Mouse (Mus musculus) MEL (cell line): ENCODE results near the gene Nlrx1. TPM values are rescaled to one million over a fixed set of nuclear protein-coding genes. Genes with fewer than 3 reads are reported as not detected.
"Not testable (repeated sequence)": the region's sequence is repeated elsewhere in the genome, so short reads cannot be mapped to it uniquely, and the experiment has no call there.

Experiments
- DNase-seq: peaks from one replicate; pipeline ENCODE4 v3.0.0; 2011; ENCODE audit warnings: low read depth, low spot score
- H3K27ac ChIP-seq: 2 replicates; pipeline ENCODE4 v1.5.1; 2012; ENCODE audit warnings: low read depth, mild to moderate bottlenecking, control low read depth, low read length, moderate library complexity; ENCODE audit not compliant: control insufficient read depth
- H3K27me3 ChIP-seq, 2 experiments: fragments of 150-350 bp in 1 of 2; sonication (generic) in 1 of 2; 2 replicates each; pipeline ENCODE4 v1.6.1; 2012; ENCODE audit warnings: low read length in 2 of 2, mild to moderate bottlenecking in 2 of 2, improper control_type of control experiment in 1 of 2, moderate library complexity in 1 of 2; ENCODE audit not compliant: insufficient read depth in 2 of 2, control insufficient read depth in 1 of 2
- H3K36me3 ChIP-seq, 2 experiments: 2 replicates each; pipeline ENCODE4 v1.6.1; 2012 to 2014; ENCODE audit warnings: low read length in 2 of 2, improper control_type of control experiment in 1 of 2, inconsistent platforms in 1 of 2, mild to moderate bottlenecking in 1 of 2; ENCODE audit not compliant: insufficient read depth in 2 of 2, control insufficient read depth in 1 of 2
- H3K4me1 ChIP-seq, 2 experiments: fragments of 150-350 bp in 1 of 2; sonication (generic) in 1 of 2; 2 replicates each; pipeline ENCODE4 v1.6.1; 2012; ENCODE audit warnings: low read length in 2 of 2, improper control_type of control experiment in 1 of 2, mild to moderate bottlenecking in 1 of 2; ENCODE audit not compliant: insufficient read depth in 2 of 2, control insufficient read depth in 1 of 2
- H3K4me3 ChIP-seq, 2 experiments: fragments of 150-350 bp in 1 of 2; sonication (generic) in 1 of 2; 2 replicates each; pipeline ENCODE4 v1.5.1; 2012; ENCODE audit warnings: low read depth in 2 of 2, low read length in 2 of 2, mild to moderate bottlenecking in 2 of 2, moderate library complexity in 2 of 2, control low read depth in 1 of 2, improper control_type of control experiment in 1 of 2; ENCODE audit not compliant: control insufficient read depth in 1 of 2, insufficient read depth in 1 of 2
- H3K79me2 ChIP-seq: 2 replicates; pipeline ENCODE4 v1.6.1; 2012; ENCODE audit warnings: mild to moderate bottlenecking, low read length, moderate library complexity; ENCODE audit not compliant: control insufficient read depth, poor library complexity, insufficient read depth
- H3K9ac ChIP-seq: 2 replicates; pipeline ENCODE4 v1.6.1; 2012; ENCODE audit warnings: low read depth, mild to moderate bottlenecking, control low read depth, low read length, moderate library complexity; ENCODE audit not compliant: control insufficient read depth, poor library complexity, severe bottlenecking
- H3K9me3 ChIP-seq: fragments of 150-350 bp; sonication (generic); replicated peaks from 2 replicates; pipeline ENCODE4 v1.6.1; 2012; ENCODE audit warnings: mild to moderate bottlenecking, low read length, improper control_type of control experiment, moderate library complexity; ENCODE audit not compliant: insufficient read depth
- CTCF ChIP-seq, 3 experiments: IDR thresholded peaks in 2 of 3; conservative IDR thresholded peaks in 1 of 3; 2 replicates each; pipeline ENCODE4 v1.5.1; 2011 to 2012; ENCODE audit warnings: low read length in 3 of 3, low read depth in 2 of 3, mild to moderate bottlenecking in 2 of 3, improper control_type of control experiment in 1 of 3, inconsistent platforms in 1 of 3, mixed read lengths in 1 of 3, moderate library complexity in 1 of 3; ENCODE audit not compliant: control insufficient read depth in 1 of 3, insufficient read depth in 1 of 3, poor library complexity in 1 of 3, severe bottlenecking in 1 of 3
- ETS1 ChIP-seq: IDR thresholded peaks from 2 replicates; pipeline ENCODE4 v1.6.1; 2012; ENCODE audit warnings: low read depth, mild to moderate bottlenecking, inconsistent platforms, low read length, improper control_type of control experiment, moderate library complexity
- GABPA ChIP-seq: IDR thresholded peaks from 2 replicates; pipeline ENCODE4 v1.6.1; 2012; ENCODE audit warnings: low read depth, mild to moderate bottlenecking, inconsistent platforms, low read length, improper control_type of control experiment, moderate library complexity
- HCFC1 ChIP-seq: IDR thresholded peaks from 2 replicates; pipeline ENCODE4 v1.6.1; 2012; ENCODE audit warnings: low read depth, mild to moderate bottlenecking, inconsistent platforms, low read length, improper control_type of control experiment, moderate library complexity
- KAT2A ChIP-seq: conservative IDR thresholded peaks from 2 replicates; pipeline ENCODE4 v1.6.1; 2012; ENCODE audit warnings: low read depth, low read length, improper control_type of control experiment, inconsistent platforms
- MAX ChIP-seq: IDR thresholded peaks from 2 replicates; pipeline ENCODE4 v1.6.1; 2011; ENCODE audit warnings: low read length, improper control_type of control experiment
- MXI1 ChIP-seq: IDR thresholded peaks from 2 replicates; pipeline ENCODE4 v1.6.1; 2011; ENCODE audit warnings: mild to moderate bottlenecking, low read depth, low read length, improper control_type of control experiment
- MYB ChIP-seq: IDR thresholded peaks from 2 replicates; pipeline ENCODE4 v1.6.1; 2011; ENCODE audit warnings: mild to moderate bottlenecking, low read depth, low read length, improper control_type of control experiment
- MYC ChIP-seq: IDR thresholded peaks from 2 replicates; pipeline ENCODE4 v1.6.1; 2011; ENCODE audit warnings: low read depth, mild to moderate bottlenecking, low read length, improper control_type of control experiment, moderate library complexity
- POLR2A ChIP-seq, 2 experiments: IDR thresholded peaks; 2 replicates each; pipeline ENCODE4 v1.6.1; 2011 to 2012; ENCODE audit warnings: low read length in 2 of 2, mild to moderate bottlenecking in 2 of 2, control low read depth in 1 of 2, improper control_type of control experiment in 1 of 2, low read depth in 1 of 2, moderate library complexity in 1 of 2; ENCODE audit not compliant: control insufficient read depth in 1 of 2, insufficient read depth in 1 of 2, poor library complexity in 1 of 2
- POLR2AphosphoS2 ChIP-seq: IDR thresholded peaks from 2 replicates; pipeline ENCODE4 v1.6.1; 2011; ENCODE audit warnings: low read length, improper control_type of control experiment
- RAD21 ChIP-seq: IDR thresholded peaks from 2 replicates; pipeline ENCODE4 v1.6.1; 2011; ENCODE audit warnings: mild to moderate bottlenecking, low read depth, low read length, improper control_type of control experiment
- RCOR1 ChIP-seq: IDR thresholded peaks from 2 replicates; pipeline ENCODE4 v1.6.1; 2012; ENCODE audit warnings: low read depth, mild to moderate bottlenecking, inconsistent platforms, low read length, improper control_type of control experiment
- SIN3A ChIP-seq: IDR thresholded peaks from 2 replicates; pipeline ENCODE4 v1.6.1; 2012; ENCODE audit warnings: low read length, improper control_type of control experiment, inconsistent platforms
- SMC3 ChIP-seq: IDR thresholded peaks from 2 replicates; pipeline ENCODE4 v1.6.1; 2011; ENCODE audit warnings: low read depth, low read length, improper control_type of control experiment
- TAL1 ChIP-seq: IDR thresholded peaks from 2 replicates; pipeline ENCODE4 v1.6.1; 2012; ENCODE audit warnings: mild to moderate bottlenecking, inconsistent platforms, low read length, moderate library complexity, mixed read lengths
- TCF12 ChIP-seq: IDR thresholded peaks from 2 replicates; pipeline ENCODE4 v1.6.1; 2014; ENCODE audit warnings: low read depth, mild to moderate bottlenecking, inconsistent platforms, low read length, improper control_type of control experiment, moderate library complexity
- UBTF ChIP-seq: IDR thresholded peaks from 2 replicates; pipeline ENCODE4 v1.6.1; 2012; ENCODE audit warnings: low read depth, mild to moderate bottlenecking, inconsistent platforms, low read length, improper control_type of control experiment, moderate library complexity, borderline replicate concordance; ENCODE audit not compliant: insufficient read depth
- USF1 ChIP-seq: IDR thresholded peaks from 2 replicates; pipeline ENCODE4 v1.6.1; 2014; ENCODE audit warnings: low read depth, mild to moderate bottlenecking, inconsistent platforms, low read length, improper control_type of control experiment, moderate library complexity
- ZC3H11A ChIP-seq: IDR thresholded peaks from 2 replicates; pipeline ENCODE4 v1.6.1; 2012; ENCODE audit warnings: low read depth, mild to moderate bottlenecking, inconsistent platforms, low read length, improper control_type of control experiment
- ZMIZ1 ChIP-seq: IDR thresholded peaks from 2 replicates; pipeline ENCODE4 v1.6.1; 2012; ENCODE audit warnings: low read depth, mild to moderate bottlenecking, inconsistent platforms, low read length, improper control_type of control experiment, moderate library complexity
- ZNF384 ChIP-seq: IDR thresholded peaks from 2 replicates; pipeline ENCODE4 v1.6.1; 2012; ENCODE audit warnings: low read depth, mild to moderate bottlenecking, inconsistent platforms, low read length, improper control_type of control experiment
- polyA plus RNA-seq, 2 experiments: library from polyadenylated mRNA; stranded (reverse) in 1 of 2; unstranded in 1 of 2; fragments of >175 nt in 1 of 2; fragments of >200 nt in 1 of 2; gene quantifications; 2 replicates each; pipeline versions ENCODE4 v1.2.1 to v1.2.4; 2012; ENCODE audit warnings: low replicate concordance in 2 of 2, low read depth in 1 of 2; ENCODE audit not compliant: insufficient read length in 2 of 2, insufficient read depth in 1 of 2, missing spikeins in 1 of 2
- total RNA-seq: library from RNA; depleted of rRNA; stranded (reverse); fragments of 300-350 nt; gene quantifications from 2 replicates; pipeline ENCODE4 v1.2.3, GENCODE M21; 2012

Nlrx1 gene
- total and polyA plus RNA-seq, 3 experiments, result 1.2 to 7.0 TPM; not detected in 1

DNA sequence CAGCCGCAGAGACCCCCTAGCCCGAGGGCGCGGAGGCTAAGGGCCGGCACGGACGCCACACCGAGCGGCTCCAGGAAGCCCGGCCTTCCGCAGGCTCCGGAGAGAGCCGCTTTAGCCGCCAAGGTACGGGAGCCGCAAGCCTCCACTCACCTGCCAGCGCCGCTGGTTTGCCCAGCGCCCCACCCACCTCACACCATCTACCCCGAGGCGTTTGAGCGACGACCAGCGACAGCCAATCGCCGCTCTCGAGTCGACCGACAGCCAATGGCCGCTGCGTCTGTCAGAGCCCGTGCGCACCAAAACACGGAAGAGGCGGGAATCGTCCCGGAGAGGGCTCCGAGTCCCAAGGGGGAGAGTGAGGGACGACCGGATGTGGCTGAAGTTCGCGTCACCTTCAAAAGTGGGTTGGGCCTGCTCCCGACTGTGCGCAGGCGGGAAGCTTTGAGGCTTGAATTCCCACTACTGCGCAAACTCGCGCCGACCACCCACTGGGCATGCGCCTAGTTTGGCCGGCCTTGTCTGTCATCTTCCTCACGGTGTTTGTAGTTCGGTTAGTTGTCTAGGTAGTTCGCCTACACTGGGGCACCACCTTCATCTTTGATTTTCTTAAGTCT is 37.2 kb upstream of the Nlrx1 start, which contains the start of gene Hinfp (continued):
- TF ChIP-seq RCOR1, result peak; percentile 24; the same call in 1 of the 2 replicates
- peak; percentile 79 to 98 for TF ChIP-seq POLR2A (IDR thresholded peaks at IDR 0.05; ENCODE audit: control insufficient read depth in 1 of 2, insufficient read depth in 1 of 2, low read depth in 1 of 2, low read length in 2 of 2, poor library complexity in 1 of 2)
- no peak for TF ChIP-seq TAL1
- TF ChIP-seq POLR2AphosphoS2, result peak; percentile 97
- TF ChIP-seq RAD21, result no peak
- TF ChIP-seq TCF12, result peak; percentile 28
- peak; percentile 88 for TF ChIP-seq MAX
- TF ChIP-seq UBTF, result peak; percentile 82; the same call in 1 of the 2 replicates
- TF ChIP-seq KAT2A, result no peak; the same call in 1 of the 2 replicates
- no peak for TF ChIP-seq GABPA
- peak; percentile 94 for TF ChIP-seq HCFC1
- TF ChIP-seq MYB, result no peak
- TF ChIP-seq, all 39 proteins: peak for 20

DNA sequence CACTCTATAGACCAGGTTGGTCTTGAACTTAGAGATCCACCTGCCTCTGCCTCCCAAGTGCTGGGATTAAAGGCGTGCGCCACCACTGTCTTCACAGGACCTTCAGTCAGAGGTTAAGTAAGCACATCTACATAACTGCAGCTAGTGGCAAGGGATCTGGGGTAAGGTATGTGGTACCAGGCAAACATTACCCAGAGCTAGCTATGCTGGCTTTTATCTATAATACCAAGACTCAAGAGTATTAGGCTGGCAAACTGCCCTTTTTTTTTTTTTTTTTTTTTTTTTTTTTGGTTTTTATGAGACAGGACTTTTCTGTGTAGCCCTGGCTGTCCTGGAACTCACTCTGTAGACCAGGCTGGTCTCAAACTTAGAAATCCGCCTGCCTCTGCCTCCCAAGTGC is 31.6 kb upstream of the Nlrx1 start:
- H3K4me1 ChIP-seq, H3K36me3 ChIP-seq, H3K9ac ChIP-seq, H3K79me2 ChIP-seq, H3K4me3 ChIP-seq, H3K27ac ChIP-seq, H3K9me3 ChIP-seq, H3K27me3 ChIP-seq: not testable (repeated sequence)
- DNase-seq, result peak; percentile 24
- TF ChIP-seq ZNF384, result peak; percentile 83

DNA sequence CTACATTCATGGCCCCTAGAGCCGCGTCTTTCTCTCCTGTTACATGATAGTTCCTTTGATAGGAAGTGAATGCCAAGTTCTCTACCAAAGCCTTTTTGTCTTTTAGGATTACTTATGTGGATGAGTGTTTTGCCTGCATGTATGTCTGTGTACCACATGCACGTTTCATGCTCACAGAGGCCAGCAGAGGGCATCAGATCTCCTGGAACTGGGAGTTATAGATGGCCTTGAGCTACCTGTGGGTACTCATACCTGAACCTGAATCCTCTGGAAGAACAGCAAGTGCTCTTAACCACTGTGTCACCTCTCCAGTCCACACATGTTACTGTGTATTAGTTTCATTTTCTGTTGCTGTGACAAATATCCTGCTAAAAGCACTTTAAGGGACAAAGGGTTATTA is 24.1 kb upstream of the Nlrx1 start:
- H3K9ac ChIP-seq, result no peak overlapping the region
- H3K79me2 ChIP-seq, result peaks cover 2% of the 10 kb centered on the region; the same call in 1 of the 2 replicates
- no peak overlapping the region for H3K27ac ChIP-seq
- peak; percentile 57 for DNase-seq
- TF ChIP-seq USF1 (0 out of 2 replicates have a peak, but pooled peaks have one; percentile 6), SMC3 (peak; percentile 63), ZMIZ1 (no peak), POLR2A (IDR thresholded peaks at IDR 0.05; ENCODE audit: control insufficient read depth in 1 of 2, insufficient read depth in 1 of 2, low read depth in 1 of 2, low read length in 2 of 2, poor library complexity in 1 of 2) (no peak), MAX (no peak), ETS1 (no peak), MXI1 (0 out of 2 replicates have a peak, but pooled peaks have one; percentile 30), RAD21 (peak; percentile 48), CTCF (IDR thresholded peaks at IDR 0.05 in 2 of 3, conservative IDR thresholded peaks at IDR 0.05 in 1 of 3; ENCODE audit: control insufficient read depth in 1 of 3, insufficient read depth in 1 of 3, low read depth in 2 of 3, low read length in 3 of 3, poor library complexity in 1 of 3, severe bottlenecking in 1 of 3) (peak; percentile 68 to 73 (median 68)), MYB (no peak), ZC3H11A (no peak), SIN3A (0 out of 2 replicates have a peak, but pooled peaks have one; percentile 27), TAL1 (no peak), HCFC1 (no peak), MYC (0 out of 2 replicates have a peak, but pooled peaks have one; percentile 40)
- TF ChIP-seq, all 39 proteins: peak for 7
- peaks cover 6 to 7% of the 10 kb centered on the region in 2 experiments; a peak in 3 of 4 replicates for H3K4me1 ChIP-seq
- no peaks in the 10 kb centered on the region for H3K27me3 ChIP-seq
- H3K36me3 ChIP-seq, result peaks cover 6 to 9% of the 10 kb centered on the region in 2 experiments
- no peaks in the 10 kb centered on the region for H3K9me3 ChIP-seq
- no peak overlapping the region for H3K4me3 ChIP-seq
